Mouse (Mus musculus) CH12.LX (cell line): ENCODE results near the gene Ifi35.

Experiments used
- CHD2 ChIP-seq: IDR thresholded peaks from 2 replicates; pipeline ENCODE4 v1.6.1; 2011; ENCODE audit warnings: low read length, improper control_type of control experiment
- CTCF ChIP-seq, 2 experiments: IDR thresholded peaks in 1 of 2; conservative IDR thresholded peaks in 1 of 2; 2 replicates each; pipeline ENCODE4 v1.5.1; 2011 to 2012; ENCODE audit warnings: low read depth in 2 of 2, low read length in 2 of 2, improper control_type of control experiment in 1 of 2, inconsistent platforms in 1 of 2, mild to moderate bottlenecking in 1 of 2, moderate library complexity in 1 of 2
- JUND ChIP-seq: conservative IDR thresholded peaks from 2 replicates; pipeline ENCODE4 v1.6.1; 2011; ENCODE audit warnings: low read depth, low read length, improper control_type of control experiment
- MEF2A ChIP-seq: IDR thresholded peaks from 2 replicates; pipeline ENCODE4 v1.6.1; 2014; ENCODE audit warnings: low read depth, mild to moderate bottlenecking, inconsistent platforms, low read length, improper control_type of control experiment, borderline replicate concordance
- POLR2A ChIP-seq: IDR thresholded peaks from 2 replicates; pipeline ENCODE4 v1.6.1; 2011; ENCODE audit warnings: low read depth, mild to moderate bottlenecking, improper control_type of control experiment, low read length
- ZNF384 ChIP-seq: IDR thresholded peaks from 2 replicates; pipeline ENCODE4 v1.6.1; 2012; ENCODE audit warnings: low read depth, low read length, improper control_type of control experiment, inconsistent platforms

DNA sequence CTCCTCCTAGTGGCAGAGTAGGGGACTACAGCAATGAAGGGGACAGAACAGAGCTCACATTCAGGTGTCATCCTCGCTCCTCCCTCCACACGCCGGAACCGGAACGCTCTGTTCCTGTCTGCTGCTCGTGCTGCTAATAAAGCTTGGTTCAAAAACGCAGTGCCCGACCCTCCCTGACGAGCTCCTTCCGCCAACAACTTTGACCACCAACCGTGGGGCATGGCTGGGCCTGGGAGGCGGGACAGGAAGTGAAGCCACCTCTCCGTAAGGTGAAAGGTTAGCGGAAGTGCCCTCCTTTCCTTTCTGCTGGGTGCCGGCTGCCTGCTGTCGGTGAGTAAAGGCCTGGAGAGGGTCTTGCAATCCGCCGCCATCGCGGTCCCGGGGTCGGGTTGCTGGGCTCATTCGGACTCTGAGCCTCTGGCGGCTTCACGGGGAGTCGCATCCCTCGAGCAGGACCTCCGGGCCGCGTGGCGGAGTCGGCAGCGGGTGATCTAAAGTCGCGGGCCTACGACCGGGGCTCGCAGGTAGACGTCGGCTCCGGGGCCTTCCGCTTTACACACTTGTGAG is 6.0 kb upstream of the Ifi35 start, which contains the start of gene Rpl27:
- TF ChIP-seq MEF2A (peak; percentile 91), CTCF (conservative IDR thresholded peaks at IDR 0.05 in 1 of 2, IDR thresholded peaks at IDR 0.05 in 1 of 2; ENCODE audit: low read depth in 2 of 2, low read length in 2 of 2) (peak; percentile 74 to 93), POLR2A (peak; percentile 99), ZNF384 (peak; percentile 75), CHD2 (peak; percentile 96), JUND (peak; percentile 59; the same call in 1 of the 2 replicates)
